Mouse (Mus musculus): Measurements from ENCODE around the gene Arhgef25. TPM values are rescaled to one million over a fixed set of nuclear protein-coding genes. Genes with fewer than 3 reads are reported as not detected.

Arhgef25 gene
- polyA plus RNA-seq, 1 experiment: 5.6 TPM

DNA sequence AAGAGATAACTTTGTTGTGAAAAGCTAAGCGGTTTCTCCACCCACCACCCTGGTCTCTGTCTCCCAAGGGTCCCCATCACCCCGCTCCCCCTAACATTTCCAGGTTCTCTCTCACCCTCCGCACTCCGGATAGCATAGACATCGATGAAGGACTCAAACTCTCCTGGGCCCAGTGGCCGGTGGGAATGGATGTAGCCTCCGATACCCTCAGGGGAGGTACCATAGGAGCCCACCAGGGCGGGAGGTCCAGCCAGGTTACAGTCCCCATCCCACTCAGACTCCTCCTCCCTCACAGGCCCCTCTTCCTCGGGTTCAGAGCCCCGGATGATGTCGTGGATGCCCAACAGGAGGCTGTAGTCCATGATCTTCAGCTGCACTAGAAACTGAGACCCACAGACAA lies 9.6 kb upstream of the Arhgef25 start:
- no peak overlapping the region for H3K4me3 ChIP-seq (ENCODE audit: control insufficient read depth, insufficient read depth, low read length)
- H3K27me3 ChIP-seq (ENCODE audit: control insufficient read depth, insufficient read depth, low read length): no peaks in the 10 kb centered on the region
- H3K4me1 ChIP-seq (replicated peaks; ENCODE audit: control insufficient read depth, insufficient read depth, low read length): peaks cover 11% of the 10 kb centered on the region
- H3K27ac ChIP-seq (ENCODE audit: control insufficient read depth, insufficient read depth, low read length): no peak overlapping the region
- H3K36me3 ChIP-seq (ENCODE audit: control insufficient read depth, insufficient read depth, low read length): peaks cover 5% of the 10 kb centered on the region; the same call in 1 of the 2 replicates
- TF ChIP-seq CTCF (IDR thresholded peaks at IDR 0.05; ENCODE audit: borderline replicate concordance, control insufficient read depth, extremely low read depth, insufficient read depth, low read length, poor library complexity): no peak
- TF ChIP-seq POLR2A (IDR thresholded peaks at IDR 0.05; ENCODE audit: control insufficient read depth, extremely low read depth, insufficient read depth, low read length, poor library complexity): no peak
- DNase-seq: no peak
- 95% methylated on average over 11 of the region's 11 CpGs for WGBS

DNA sequence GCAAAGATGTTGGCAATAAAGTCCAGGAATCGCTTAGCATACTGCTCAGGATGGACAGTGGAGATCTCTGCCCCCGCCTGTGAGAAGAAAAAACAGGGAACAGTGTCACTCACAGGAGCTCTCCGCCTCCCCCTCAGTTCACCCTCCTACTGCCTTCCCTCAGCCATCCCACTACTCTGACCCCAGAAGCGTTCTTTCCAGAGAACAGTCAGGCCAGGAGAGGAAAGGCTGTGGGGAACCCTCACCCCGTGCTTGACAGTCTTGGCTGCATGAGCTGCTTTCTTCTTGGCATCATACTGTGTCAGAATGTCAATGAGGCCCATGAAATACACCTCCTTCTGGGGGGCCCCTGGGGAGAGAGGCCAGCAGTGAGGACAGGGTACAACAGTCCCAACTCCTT lies 9.2 kb upstream of the Arhgef25 start:
- Histone ChIP-seq H3K36me3 (ENCODE audit: control insufficient read depth, insufficient read depth, low read length) (peaks cover 4% of the 10 kb centered on the region; the same call in 1 of the 2 replicates), H3K27me3 (ENCODE audit: control insufficient read depth, insufficient read depth, low read length) (no peaks in the 10 kb centered on the region)

DNA sequence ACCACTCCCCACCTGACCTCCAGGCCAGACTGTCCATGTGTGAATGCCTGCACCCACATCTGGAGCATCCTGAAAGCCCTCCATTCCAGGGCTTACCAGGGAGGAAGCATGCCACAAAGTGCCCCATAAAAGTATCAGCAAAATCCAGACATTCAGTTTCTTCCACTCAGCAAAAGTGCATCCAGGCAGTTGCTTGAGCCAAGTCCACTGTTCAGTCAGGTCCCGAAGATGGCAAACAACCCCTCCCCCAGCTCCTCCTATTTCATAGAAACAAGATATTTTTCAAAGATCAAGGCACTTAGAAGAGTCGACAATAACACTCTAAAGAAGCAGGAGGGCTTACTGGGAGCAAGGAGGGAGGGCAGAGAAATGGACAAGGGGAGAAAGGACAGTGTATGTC lies 8.6 kb upstream of the Arhgef25 start:
- DNase-seq: no peak
- Histone ChIP-seq H3K27me3 (ENCODE audit: control insufficient read depth, insufficient read depth, low read length) (no peaks in the 10 kb centered on the region), H3K4me1 (replicated peaks; ENCODE audit: control insufficient read depth, insufficient read depth, low read length) (peaks cover 15% of the 10 kb centered on the region), H3K36me3 (ENCODE audit: control insufficient read depth, insufficient read depth, low read length) (peaks cover 4% of the 10 kb centered on the region; the same call in 1 of the 2 replicates), H3K4me3 (ENCODE audit: control insufficient read depth, insufficient read depth, low read length) (no peak overlapping the region), H3K27ac (ENCODE audit: control insufficient read depth, insufficient read depth, low read length) (no peak overlapping the region)
- WGBS: 84% methylated on average over 2 of the region's 2 CpGs
- TF ChIP-seq POLR2A (IDR thresholded peaks at IDR 0.05; ENCODE audit: control insufficient read depth, extremely low read depth, insufficient read depth, low read length, poor library complexity) (no peak), CTCF (IDR thresholded peaks at IDR 0.05; ENCODE audit: borderline replicate concordance, control insufficient read depth, extremely low read depth, insufficient read depth, low read length, poor library complexity) (no peak)

More for the DNA sequence above, 9.2 kb upstream of the Arhgef25 start:
- Histone ChIP-seq H3K4me3 (ENCODE audit: control insufficient read depth, insufficient read depth, low read length) (no peak overlapping the region), H3K27ac (ENCODE audit: control insufficient read depth, insufficient read depth, low read length) (no peak overlapping the region), H3K4me1 (replicated peaks; ENCODE audit: control insufficient read depth, insufficient read depth, low read length) (peaks cover 15% of the 10 kb centered on the region)
- no peak for TF ChIP-seq CTCF (IDR thresholded peaks at IDR 0.05; ENCODE audit: borderline replicate concordance, control insufficient read depth, extremely low read depth, insufficient read depth, low read length, poor library complexity)
- TF ChIP-seq POLR2A (IDR thresholded peaks at IDR 0.05; ENCODE audit: control insufficient read depth, extremely low read depth, insufficient read depth, low read length, poor library complexity): no peak
- DNase-seq: no peak
- WGBS: 93% methylated on average over 5 of the region's 5 CpGs

DNA sequence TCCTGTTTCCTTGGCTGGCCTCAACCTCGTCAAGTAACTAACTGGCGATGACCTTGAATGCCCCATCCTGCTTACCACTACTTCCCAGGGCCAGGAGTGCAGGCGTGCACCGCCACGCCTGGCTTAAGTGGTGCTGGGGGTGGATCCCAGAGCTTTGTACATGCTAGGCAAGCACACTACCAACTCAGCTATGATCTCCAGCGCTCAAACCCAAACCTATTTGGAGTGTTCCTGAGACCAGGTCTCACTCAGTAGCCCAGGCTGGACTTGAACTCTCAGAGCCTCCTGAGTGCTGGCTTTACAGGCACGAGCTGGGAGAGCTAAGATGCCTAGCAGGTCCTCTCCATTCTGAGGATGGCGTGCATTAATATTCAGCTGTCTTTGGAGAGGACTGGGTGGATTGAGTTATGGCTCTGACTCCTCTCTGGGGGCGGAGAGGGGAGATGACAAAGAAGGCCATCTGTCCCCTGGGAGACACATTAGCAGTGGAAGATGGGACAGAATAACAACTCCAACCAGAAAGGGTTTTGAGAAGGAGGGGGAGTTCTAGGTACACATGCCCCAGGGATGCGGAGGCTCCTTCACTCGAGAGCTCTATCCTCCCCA lies 7.7 kb upstream of the Arhgef25 start:
- H3K36me3 ChIP-seq (ENCODE audit: control insufficient read depth, insufficient read depth, low read length): peaks cover 4% of the 10 kb centered on the region; the same call in 1 of the 2 replicates
- WGBS: 95% methylated on average over 11 of the region's 11 CpGs

DNA sequence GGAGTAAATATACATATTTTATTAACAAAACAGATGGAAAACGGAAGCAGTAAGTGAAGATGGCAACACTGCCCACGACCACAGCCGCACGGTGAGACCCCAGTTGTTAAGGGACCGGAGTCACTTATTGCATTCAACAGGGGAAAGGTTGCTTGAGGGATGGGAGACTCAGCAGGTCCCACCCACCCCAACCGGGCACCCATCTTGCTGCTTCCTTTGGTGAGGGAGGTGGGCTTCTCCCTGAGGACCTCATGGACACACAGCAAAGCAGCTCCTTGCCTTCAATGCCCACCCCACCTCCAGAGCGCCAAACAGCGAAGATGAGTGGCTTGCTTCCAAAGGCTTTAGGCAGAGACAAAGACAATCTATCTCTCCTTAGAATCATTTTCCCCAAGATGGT lies 7.2 kb upstream of the Arhgef25 start:
- H3K4me3 ChIP-seq (ENCODE audit: control insufficient read depth, insufficient read depth, low read length): no peak overlapping the region
- TF ChIP-seq CTCF (IDR thresholded peaks at IDR 0.05; ENCODE audit: borderline replicate concordance, control insufficient read depth, extremely low read depth, insufficient read depth, low read length, poor library complexity) (no peak), POLR2A (IDR thresholded peaks at IDR 0.05; ENCODE audit: control insufficient read depth, extremely low read depth, insufficient read depth, low read length, poor library complexity) (no peak)
- H3K27me3 ChIP-seq (ENCODE audit: control insufficient read depth, insufficient read depth, low read length): no peaks in the 10 kb centered on the region
- H3K4me1 ChIP-seq (replicated peaks; ENCODE audit: control insufficient read depth, insufficient read depth, low read length): peaks cover 15% of the 10 kb centered on the region
- 98% methylated on average over 8 of the region's 8 CpGs for WGBS
- H3K36me3 ChIP-seq (ENCODE audit: control insufficient read depth, insufficient read depth, low read length): peaks cover 4% of the 10 kb centered on the region; the same call in 1 of the 2 replicates
- H3K27ac ChIP-seq (ENCODE audit: control insufficient read depth, insufficient read depth, low read length): no peak overlapping the region
- DNase-seq: no peak

More for the DNA sequence above, 7.7 kb upstream of the Arhgef25 start:
- H3K4me3 ChIP-seq (ENCODE audit: control insufficient read depth, insufficient read depth, low read length): no peak overlapping the region
- H3K27me3 ChIP-seq (ENCODE audit: control insufficient read depth, insufficient read depth, low read length): no peaks in the 10 kb centered on the region
- H3K4me1 ChIP-seq (replicated peaks; ENCODE audit: control insufficient read depth, insufficient read depth, low read length): peaks cover 15% of the 10 kb centered on the region
- no peak overlapping the region for H3K27ac ChIP-seq (ENCODE audit: control insufficient read depth, insufficient read depth, low read length)
- TF ChIP-seq POLR2A (IDR thresholded peaks at IDR 0.05; ENCODE audit: control insufficient read depth, extremely low read depth, insufficient read depth, low read length, poor library complexity) (no peak), CTCF (IDR thresholded peaks at IDR 0.05; ENCODE audit: borderline replicate concordance, control insufficient read depth, extremely low read depth, insufficient read depth, low read length, poor library complexity) (no peak)
- DNase-seq: no peak

DNA sequence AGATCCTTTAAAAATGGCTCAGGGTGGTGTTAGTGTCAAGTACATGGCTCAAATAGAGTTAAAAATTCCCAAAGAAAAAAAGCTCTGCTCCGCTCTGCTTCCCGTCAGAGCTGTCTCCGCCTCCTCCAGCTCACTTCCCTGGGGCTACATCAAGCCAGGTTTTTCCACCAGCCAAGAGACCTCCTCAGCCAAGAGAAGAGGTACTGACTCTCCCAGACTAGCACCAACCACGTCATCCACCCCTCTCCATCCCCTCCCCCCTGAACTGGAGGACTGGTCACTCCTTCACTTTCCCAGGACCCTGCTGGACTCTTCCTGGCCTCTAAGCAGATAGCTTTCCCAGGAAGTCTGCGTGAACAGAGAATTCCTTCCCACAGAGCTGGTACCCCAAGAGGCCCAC lies 6.5 kb upstream of the Arhgef25 start:
- Histone ChIP-seq H3K4me1 (replicated peaks; ENCODE audit: control insufficient read depth, insufficient read depth, low read length) (peaks cover 15% of the 10 kb centered on the region), H3K27me3 (ENCODE audit: control insufficient read depth, insufficient read depth, low read length) (no peaks in the 10 kb centered on the region), H3K36me3 (ENCODE audit: control insufficient read depth, insufficient read depth, low read length) (peaks cover 4% of the 10 kb centered on the region; the same call in 1 of the 2 replicates), H3K4me3 (ENCODE audit: control insufficient read depth, insufficient read depth, low read length) (no peak overlapping the region), H3K27ac (ENCODE audit: control insufficient read depth, insufficient read depth, low read length) (no peak overlapping the region)
- TF ChIP-seq POLR2A (IDR thresholded peaks at IDR 0.05; ENCODE audit: control insufficient read depth, extremely low read depth, insufficient read depth, low read length, poor library complexity) (no peak), CTCF (IDR thresholded peaks at IDR 0.05; ENCODE audit: borderline replicate concordance, control insufficient read depth, extremely low read depth, insufficient read depth, low read length, poor library complexity) (no peak)
- WGBS: 96% methylated on average over 5 of the region's 5 CpGs
- no peak for DNase-seq

Measured in thymus, adult 2 months (tissue).